Comparison of ENCODE assay signal across 7 mouse cellular contexts in genomic region chr8:109778993-109779421, GRCm38 (mm10). TPM values are rescaled to one million over a fixed set of nuclear protein-coding genes. Genes with fewer than 3 reads are reported as not detected.
DNase-seq lines count a peak whose midpoint lies in the region; ATAC-seq and TF ChIP-seq lines count a peak whose summit lies in the region.

No protein-coding gene starts in this region.

- peak overlapping the region; percentile 91 for H3K9ac ChIP-seq in neural tube, embryonic 11.5 days (ENCODE audit: low read length)
- H3K9ac ChIP-seq in intestine, embryonic 14.5 days (ENCODE audit: low read length) = peak overlapping the region; percentile 94
- H3K9ac ChIP-seq in lung, embryonic 14.5 days = peak overlapping the region; percentile 93

- H3K9me3 ChIP-seq in neural tube, embryonic 11.5 days (ENCODE audit: control insufficient read depth, low read length) = no peaks in the 10 kb centered on the region
- H3K9me3 ChIP-seq in intestine, embryonic 14.5 days (ENCODE audit: control insufficient read depth, low read length) = no peaks in the 10 kb centered on the region
- H3K9me3 ChIP-seq in lung, embryonic 14.5 days (ENCODE audit: low read depth, low read length) = no peaks in the 10 kb centered on the region

- no peak for DNase-seq in neural tube, embryonic 11.5 days (ENCODE audit: low spot score)
- no peak for DNase-seq in neural tube, embryonic 10.5 days (ENCODE audit: extremely low spot score, low spot score)
- peak; percentile 66 for DNase-seq in adrenal gland, postnatal 14 days
- no peak for DNase-seq in intestine, embryonic 14.5 days (ENCODE audit: low spot score)
- DNase-seq in lung, embryonic 14.5 days = peak; percentile 38
- peak; percentile 26 for DNase-seq in right cerebral cortex, adult 2 months (ENCODE audit: low spot score in 2 of 2)

- H3K4me2 ChIP-seq in neural tube, embryonic 11.5 days (ENCODE audit: low read depth) = peak overlapping the region; percentile 79
- H3K4me2 ChIP-seq in intestine, embryonic 14.5 days (ENCODE audit: low read length) = peak overlapping the region; percentile 93
- H3K4me2 ChIP-seq in lung, embryonic 14.5 days = peak overlapping the region; percentile 95

- TF ChIP-seq CTCF in lung, embryonic 14.5 days (IDR thresholded peaks at IDR 0.05; ENCODE audit: low read depth) = no peak

- WGBS in neural tube, embryonic 11.5 days = 0% methylated on average over 31 of the region's 32 CpGs
- under 1% methylated on average over 30 of the region's 32 CpGs for WGBS in intestine, embryonic 14.5 days
- WGBS in lung, embryonic 14.5 days = under 1% methylated on average over 31 of the region's 32 CpGs

- H3K27me3 ChIP-seq in neural tube, embryonic 11.5 days (ENCODE audit: control insufficient read depth, insufficient read depth, low read length) = no peaks in the 10 kb centered on the region
- H3K27me3 ChIP-seq in intestine, embryonic 14.5 days (replicated peaks; ENCODE audit: control insufficient read depth, insufficient read depth, low read length) = 0 out of 2 replicates have a peak, but pooled peaks cover 3% of the 10 kb centered on the region
- no peaks in the 10 kb centered on the region for H3K27me3 ChIP-seq in lung, embryonic 14.5 days (ENCODE audit: insufficient read depth, low read length)

- peaks cover 3% of the 10 kb centered on the region; the same call in 1 of the 2 replicates for H3K4me1 ChIP-seq in neural tube, embryonic 11.5 days (ENCODE audit: control insufficient read depth, insufficient read depth, low read length)
- peaks cover 16% of the 10 kb centered on the region for H3K4me1 ChIP-seq in intestine, embryonic 14.5 days (replicated peaks; ENCODE audit: control insufficient read depth, insufficient read depth, low read length)
- peaks cover 6% of the 10 kb centered on the region for H3K4me1 ChIP-seq in lung, embryonic 14.5 days (ENCODE audit: insufficient read depth)

- H3K27ac ChIP-seq in neural tube, embryonic 11.5 days (ENCODE audit: low read depth, low read length) = peak overlapping the region; percentile 94
- H3K27ac ChIP-seq in intestine, embryonic 14.5 days (ENCODE audit: low read depth) = peak overlapping the region; percentile 98
- peak overlapping the region; percentile 97 for H3K27ac ChIP-seq in lung, embryonic 14.5 days (ENCODE audit: low read depth)

- no peaks in the 10 kb centered on the region for H3K36me3 ChIP-seq in neural tube, embryonic 11.5 days (ENCODE audit: control insufficient read depth, insufficient read depth, low read length)
- H3K36me3 ChIP-seq in intestine, embryonic 14.5 days (ENCODE audit: control insufficient read depth, insufficient read depth, low read length) = no peaks in the 10 kb centered on the region
- no peaks in the 10 kb centered on the region for H3K36me3 ChIP-seq in lung, embryonic 14.5 days (ENCODE audit: insufficient read depth)

- H3K4me3 ChIP-seq in neural tube, embryonic 11.5 days (ENCODE audit: low read depth, low read length) = peak overlapping the region; percentile 90
- H3K4me3 ChIP-seq in intestine, embryonic 14.5 days (ENCODE audit: low read depth, low read length) = peak overlapping the region; percentile 81
- peak overlapping the region; percentile 92 for H3K4me3 ChIP-seq in lung, embryonic 14.5 days (ENCODE audit: low read depth, low read length)

- peak; percentile 17; the same call in 1 of the 2 replicates for ATAC-seq in neural tube, embryonic 11.5 days (ENCODE audit: insufficient read depth, low FRiP score, low TSS enrichment)
- ATAC-seq in erythroid progenitor cell, adult 5-6 weeks (replicated peaks; ENCODE audit: low FRiP score, poor library complexity, severe bottlenecking) = peak; percentile 72
- ATAC-seq in intestine, embryonic 14.5 days (replicated peaks; ENCODE audit: low FRiP score, low TSS enrichment, low read depth) = peak; percentile 57
- no peak; the same call in none of the 2 replicates for ATAC-seq in lung, embryonic 14.5 days (ENCODE audit: insufficient read depth)

RNA-seq across cellular contexts. Expression of gene Ap1g1, which starts 0.7 kb away (rescaled TPM):
- polyA plus RNA-seq in neural tube, embryonic 11.5 days (2014; fragmentation: Nextera tagmentation; extraction: Ambion mirVana) = 44.1 and 52.1 TPM in 2 replicates
- 80.0 and 81.2 TPM in 2 replicates for total RNA-seq in adrenal gland, postnatal 14 days (2021)
- total RNA-seq in erythroid progenitor cell, adult 5-6 weeks (2015; ENCODE audit: low replicate concordance) = 23.1 and 50.7 TPM in 2 replicates
- total RNA-seq in erythroid progenitor cell, adult 5-6 weeks (2017; ENCODE audit: low replicate concordance) = 30.6 and 36.2 TPM in 2 replicates
- 34.5 and 37.6 TPM in 2 replicates for polyA plus RNA-seq in intestine, embryonic 14.5 days (2014; fragmentation: Nextera tagmentation; extraction: Ambion mirVana)
- 38.0 and 41.8 TPM in 2 replicates for polyA plus RNA-seq in lung, embryonic 14.5 days (2014; fragmentation: Nextera tagmentation; extraction: Ambion mirVana)

RNA-seq across cellular contexts. Expression of gene Atxn1l, which starts 41.5 kb away (rescaled TPM):
- 7.5 and 7.8 TPM in 2 replicates for polyA plus RNA-seq in neural tube, embryonic 11.5 days (2014; fragmentation: Nextera tagmentation; extraction: Ambion mirVana)
- total RNA-seq in adrenal gland, postnatal 14 days (2021) = 41.2 and 47.6 TPM in 2 replicates
- 2.9 and 10.1 TPM in 2 replicates for total RNA-seq in erythroid progenitor cell, adult 5-6 weeks (2015; ENCODE audit: low replicate concordance)
- 4.4 and 5.8 TPM in 2 replicates for total RNA-seq in erythroid progenitor cell, adult 5-6 weeks (2017; ENCODE audit: low replicate concordance)
- polyA plus RNA-seq in intestine, embryonic 14.5 days (2014; fragmentation: Nextera tagmentation; extraction: Ambion mirVana) = 6.1 and 7.1 TPM in 2 replicates
- 8.4 and 11.2 TPM in 2 replicates for polyA plus RNA-seq in lung, embryonic 14.5 days (2014; fragmentation: Nextera tagmentation; extraction: Ambion mirVana)

Comparison
In these comparisons a context has a peak if more than half of its experiments do, and no peak if none do; other contexts are left out.
1. DNase-seq: peak in adrenal gland, postnatal 14 days (single experiment), lung, embryonic 14.5 days (single experiment) and right cerebral cortex, adult 2 months (2 of 2); none in neural tube, embryonic 11.5 days (single experiment), neural tube, embryonic 10.5 days (single experiment) and intestine, embryonic 14.5 days (single experiment).
2. Peak in every context shown above with its lines, with median percentiles within 50 percentile points of each other: H3K27ac ChIP-seq, H3K4me2 ChIP-seq, H3K4me3 ChIP-seq and H3K9ac ChIP-seq.